Mouse (Mus musculus) forebrain, postnatal 0 days (tissue): ENCODE results near the gene Grm3. TPM values are rescaled to one million over a fixed set of nuclear protein-coding genes. Genes with fewer than 3 reads are reported as not detected.

Experiments
- ATAC-seq: fragments of 200-750 bp; cut with Nextera tagmentation; 2 replicates; pipeline ENCODE4 v1.8.0; 2017; ENCODE audit warnings: mild to moderate bottlenecking, moderate library complexity
- DNase-seq: peaks from one replicate; pipeline ENCODE4 v3.0.0-alpha.2; 2015
- H3K27ac ChIP-seq: fragments of 300-500 bp; sonication (generic); 2 replicates; pipeline ENCODE4 v1.5.1; 2014; ENCODE audit warnings: low read depth, mild to moderate bottlenecking, antibody characterized with exemption, low read length, moderate library complexity, mixed read lengths
- H3K27me3 ChIP-seq: fragments of 300-500 bp; sonication (generic); 2 replicates; pipeline ENCODE4 v1.6.1; 2014; ENCODE audit warnings: mild to moderate bottlenecking, low read length, mixed read lengths; ENCODE audit not compliant: insufficient read depth
- H3K36me3 ChIP-seq: fragments of 300-500 bp; sonication (generic); 2 replicates; pipeline ENCODE4 v1.6.1; 2014; ENCODE audit warnings: mild to moderate bottlenecking, moderate library complexity; ENCODE audit not compliant: insufficient read depth
- H3K4me1 ChIP-seq: fragments of 300-500 bp; sonication (generic); 2 replicates; pipeline ENCODE4 v1.6.1; 2014; ENCODE audit warnings: antibody characterized with exemption; ENCODE audit not compliant: insufficient read depth
- H3K4me2 ChIP-seq: fragments of 300-500 bp; sonication (generic); 2 replicates; pipeline ENCODE4 v1.6.1; 2014; ENCODE audit warnings: low read depth, mild to moderate bottlenecking, moderate library complexity
- H3K4me3 ChIP-seq: fragments of 300-500 bp; sonication (generic); 2 replicates; pipeline ENCODE4 v1.5.1; 2014; ENCODE audit warnings: low read depth, low read length, mixed read lengths
- H3K9ac ChIP-seq: fragments of 300-500 bp; sonication (generic); 2 replicates; pipeline ENCODE4 v1.6.1; 2014; ENCODE audit warnings: mild to moderate bottlenecking
- H3K9me3 ChIP-seq: fragments of 300-500 bp; sonication (generic); 2 replicates; pipeline ENCODE4 v1.6.1; 2016; ENCODE audit warnings: low read length
- CTCF ChIP-seq: sonication (generic); IDR thresholded peaks from 2 replicates; pipeline ENCODE4 v1.5.1; 2016; ENCODE audit warnings: antibody characterized with exemption, control low read depth, low read depth
- WGBS: fragments of 180-500 bp; shearing (Covaris S2); extraction: QIAGEN DNeasy Blood & Tissue Kit; methylation state at CpG from one replicate; pipeline ENCODE4 v1.1.7; 2014; 5-methylcytosine and 5-hydroxymethylcytosine counted together
- polyA plus RNA-seq: library from polyadenylated mRNA; unstranded; fragments of >200 nt; fragmentation: Nextera tagmentation; extraction: Ambion mirVana; gene quantifications from 2 replicates; pipeline ENCODE4 v1.2.1, GENCODE M21; 2015
- total RNA-seq: library from RNA; depleted of rRNA; stranded (reverse); fragments of >200 nt; gene quantifications from 2 replicates; pipeline ENCODE4 v1.2.3, GENCODE M21; 2014

Gene Grm3
- total and polyA plus RNA-seq, 2 experiments from 2014 or later: 66.5 to 105 TPM

DNA sequence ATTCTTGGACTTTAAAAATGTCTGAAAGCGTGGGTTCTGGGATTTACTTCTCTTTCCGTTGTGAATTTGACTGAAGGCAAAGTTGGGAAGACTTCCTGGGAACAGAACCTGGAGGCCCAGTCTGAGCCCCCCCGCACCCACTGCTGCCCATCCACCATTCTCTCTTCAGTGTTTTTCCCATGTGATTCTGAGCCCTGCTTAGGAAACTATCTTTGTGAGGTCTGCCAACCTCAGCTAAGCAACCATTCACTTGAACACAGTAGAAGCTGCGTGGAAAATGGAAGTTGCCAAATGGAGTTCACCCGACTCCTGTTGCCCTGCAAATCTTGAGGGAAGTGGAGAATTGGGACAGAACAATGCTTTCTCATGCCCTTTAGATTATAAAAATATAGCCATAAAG, 8.7 kb downstream of the Grm3 start:
- DNase-seq (no peak), ATAC-seq (no peak)
- Histone ChIP-seq H3K36me3 (no peaks in the 10 kb centered on the region), H3K9me3 (peaks cover 4% of the 10 kb centered on the region; the same call in 1 of the 2 replicates), H3K9ac (no peak overlapping the region), H3K4me2 (no peak overlapping the region), H3K4me1 (no peaks in the 10 kb centered on the region), H3K27me3 (no peaks in the 10 kb centered on the region), H3K27ac (no peak overlapping the region), H3K4me3 (no peak overlapping the region)
- 80% methylated on average over 5 of the region's 5 CpGs for WGBS
- TF ChIP-seq CTCF: no peak

GRCm38 (mm10) chr5:9707096-9707495, 17.9 kb downstream of the Grm3 start:
- H3K36me3 ChIP-seq: no peaks in the 10 kb centered on the region
- no peak overlapping the region for H3K9ac ChIP-seq
- H3K4me2 ChIP-seq: no peak overlapping the region
- H3K4me3 ChIP-seq: no peak overlapping the region
- 80% methylated on average over 1 of the region's 1 CpGs for WGBS
- H3K27me3 ChIP-seq: 0 out of 2 replicates have a peak, but pooled peaks cover 3% of the 10 kb centered on the region
- H3K27ac ChIP-seq: no peak overlapping the region
- DNase-seq (no peak), ATAC-seq (no peak)
- H3K4me1 ChIP-seq: no peaks in the 10 kb centered on the region
- no peak for TF ChIP-seq CTCF
- no peaks in the 10 kb centered on the region for H3K9me3 ChIP-seq

GRCm38 (mm10) chr5:9703385-9704009, 21.5 kb downstream of the Grm3 start:
- DNase-seq: peak; percentile 35
- WGBS: 13% methylated on average over 3 of the region's 3 CpGs
- Histone ChIP-seq H3K9ac (no peak overlapping the region), H3K4me1 (no peaks in the 10 kb centered on the region), H3K4me3 (no peak overlapping the region), H3K9me3 (no peaks in the 10 kb centered on the region), H3K36me3 (no peaks in the 10 kb centered on the region), H3K4me2 (no peak overlapping the region), H3K27ac (no peak overlapping the region), H3K27me3 (0 out of 2 replicates have a peak, but pooled peaks cover 3% of the 10 kb centered on the region)
- peak; percentile 81 for ATAC-seq
- peak; percentile 49 for TF ChIP-seq CTCF

DNA sequence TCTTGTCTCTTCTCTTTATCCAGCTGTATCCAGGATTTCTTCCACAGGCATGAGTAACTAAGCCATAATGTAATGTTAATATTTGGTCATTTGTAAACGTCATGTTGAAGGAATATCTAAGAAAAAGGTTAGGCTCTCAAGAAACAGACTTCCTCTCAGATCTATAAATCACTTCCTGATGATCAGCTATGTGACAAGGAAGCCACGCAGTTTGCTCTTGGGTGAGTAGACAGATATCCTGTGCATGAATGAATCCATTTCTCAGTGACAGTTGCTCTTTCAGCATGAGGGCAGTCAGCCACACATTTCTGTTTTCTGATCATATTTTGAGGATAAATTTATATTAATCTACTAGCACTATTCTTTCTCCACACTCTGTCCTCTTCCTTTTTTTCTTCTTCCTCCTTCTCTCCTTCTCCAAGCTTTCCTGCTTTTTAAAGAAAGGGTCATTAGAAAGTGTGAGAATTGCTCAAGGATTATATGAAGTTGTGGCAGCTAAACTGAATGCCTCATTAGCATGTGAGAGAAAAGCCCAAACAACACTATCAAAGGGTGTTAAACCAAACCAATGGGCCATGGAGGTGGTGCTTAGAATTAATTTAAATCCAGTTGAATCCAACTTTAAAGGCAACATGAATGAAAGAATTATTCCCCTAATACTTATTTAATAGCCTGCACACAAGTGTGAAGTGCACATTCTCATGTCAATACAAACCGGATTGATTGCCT, 22.1 kb downstream of the Grm3 start:
- Histone ChIP-seq H3K27ac (no peak overlapping the region), H3K4me1 (no peaks in the 10 kb centered on the region), H3K4me2 (no peak overlapping the region), H3K27me3 (0 out of 2 replicates have a peak, but pooled peaks cover 3% of the 10 kb centered on the region), H3K9ac (no peak overlapping the region), H3K36me3 (no peaks in the 10 kb centered on the region), H3K9me3 (no peaks in the 10 kb centered on the region), H3K4me3 (no peak overlapping the region)
- TF ChIP-seq CTCF: no peak
- DNase-seq: peak; percentile 18
- 13% methylated on average over 3 of the region's 3 CpGs for WGBS
- ATAC-seq: peak; percentile 67

DNA sequence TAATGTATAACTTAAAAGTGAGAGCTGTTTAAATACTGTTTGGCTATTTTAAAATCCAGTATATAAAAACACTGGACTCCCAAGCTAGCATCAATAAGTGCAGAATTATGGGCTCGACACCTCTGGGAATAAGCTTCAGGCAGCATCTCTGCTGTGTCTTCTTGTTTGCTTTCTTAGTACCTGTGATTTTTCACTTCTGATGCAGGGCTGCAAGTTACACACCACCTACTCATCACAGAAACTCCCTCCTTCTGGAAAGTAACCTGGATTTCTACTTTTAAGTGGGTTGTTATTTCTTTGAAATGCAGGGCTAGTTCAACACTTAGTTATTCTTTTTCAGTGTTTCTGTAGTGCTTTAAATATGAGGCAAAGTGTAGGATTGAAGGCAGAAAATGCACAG, 32.6 kb downstream of the Grm3 start:
- no peak overlapping the region for H3K27ac ChIP-seq
- ATAC-seq (no peak), DNase-seq (no peak)
- H3K9me3 ChIP-seq: no peaks in the 10 kb centered on the region
- TF ChIP-seq CTCF: no peak
- no peaks in the 10 kb centered on the region for H3K4me1 ChIP-seq
- no peak overlapping the region for H3K4me3 ChIP-seq
- no peak overlapping the region for H3K4me2 ChIP-seq
- H3K36me3 ChIP-seq: no peaks in the 10 kb centered on the region
- WGBS: 94% methylated on average over 1 of the region's 1 CpGs
- no peak overlapping the region for H3K9ac ChIP-seq
- H3K27me3 ChIP-seq: no peaks in the 10 kb centered on the region

GRCm38 (mm10) chr5:9690599-9691242, 34.2 kb downstream of the Grm3 start:
- no peak for ATAC-seq
- 44% methylated on average over 3 of the region's 3 CpGs for WGBS
- H3K27ac ChIP-seq: no peak overlapping the region

GRCm38 (mm10) chr5:9690192-9690591, 34.8 kb downstream of the Grm3 start:
- Histone ChIP-seq H3K27me3 (no peaks in the 10 kb centered on the region), H3K4me1 (no peaks in the 10 kb centered on the region), H3K9ac (no peak overlapping the region), H3K36me3 (no peaks in the 10 kb centered on the region), H3K27ac (no peak overlapping the region), H3K4me2 (no peak overlapping the region), H3K9me3 (no peaks in the 10 kb centered on the region), H3K4me3 (no peak overlapping the region)
- 29% methylated on average over 1 of the region's 1 CpGs for WGBS
- no peak for DNase-seq
- TF ChIP-seq CTCF: no peak
- ATAC-seq: no peak

More at GRCm38 (mm10) chr5:9690599-9691242, 34.2 kb downstream of the Grm3 start:
- Histone ChIP-seq H3K36me3 (no peaks in the 10 kb centered on the region), H3K9me3 (no peaks in the 10 kb centered on the region), H3K4me2 (no peak overlapping the region), H3K9ac (no peak overlapping the region), H3K4me3 (no peak overlapping the region), H3K4me1 (no peaks in the 10 kb centered on the region), H3K27me3 (no peaks in the 10 kb centered on the region)
- TF ChIP-seq CTCF: no peak
- DNase-seq: no peak
